Mouse (Mus musculus): ENCODE results near the gene BC034090.

BC034090 gene

GRCm38 (mm10) chr1:155215066-155215764, 29.0 kb downstream of the BC034090 start:
- DNase-seq (ENCODE audit: low read depth): no peak

DNA sequence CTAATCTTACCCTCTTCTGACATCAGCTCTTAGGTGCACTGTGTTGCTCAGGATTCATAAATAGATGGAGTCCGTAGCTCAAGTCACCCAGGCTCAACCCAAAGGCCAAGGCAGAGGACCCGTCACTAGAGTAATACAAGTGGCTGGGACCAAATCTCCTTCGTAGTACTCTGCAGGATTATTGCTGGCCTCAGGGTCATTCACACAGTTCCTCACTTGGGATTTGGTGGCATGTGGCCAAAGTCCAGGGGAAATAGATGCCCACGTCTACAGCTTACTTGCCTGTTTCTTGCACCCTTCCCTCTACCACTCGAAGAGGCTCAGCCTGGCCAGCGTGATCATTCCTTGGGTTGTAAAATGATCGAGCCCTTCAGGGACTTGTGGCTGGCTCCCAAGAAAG, 30.3 kb downstream of the BC034090 start:
- DNase-seq (ENCODE audit: low read depth): no peak

DNA sequence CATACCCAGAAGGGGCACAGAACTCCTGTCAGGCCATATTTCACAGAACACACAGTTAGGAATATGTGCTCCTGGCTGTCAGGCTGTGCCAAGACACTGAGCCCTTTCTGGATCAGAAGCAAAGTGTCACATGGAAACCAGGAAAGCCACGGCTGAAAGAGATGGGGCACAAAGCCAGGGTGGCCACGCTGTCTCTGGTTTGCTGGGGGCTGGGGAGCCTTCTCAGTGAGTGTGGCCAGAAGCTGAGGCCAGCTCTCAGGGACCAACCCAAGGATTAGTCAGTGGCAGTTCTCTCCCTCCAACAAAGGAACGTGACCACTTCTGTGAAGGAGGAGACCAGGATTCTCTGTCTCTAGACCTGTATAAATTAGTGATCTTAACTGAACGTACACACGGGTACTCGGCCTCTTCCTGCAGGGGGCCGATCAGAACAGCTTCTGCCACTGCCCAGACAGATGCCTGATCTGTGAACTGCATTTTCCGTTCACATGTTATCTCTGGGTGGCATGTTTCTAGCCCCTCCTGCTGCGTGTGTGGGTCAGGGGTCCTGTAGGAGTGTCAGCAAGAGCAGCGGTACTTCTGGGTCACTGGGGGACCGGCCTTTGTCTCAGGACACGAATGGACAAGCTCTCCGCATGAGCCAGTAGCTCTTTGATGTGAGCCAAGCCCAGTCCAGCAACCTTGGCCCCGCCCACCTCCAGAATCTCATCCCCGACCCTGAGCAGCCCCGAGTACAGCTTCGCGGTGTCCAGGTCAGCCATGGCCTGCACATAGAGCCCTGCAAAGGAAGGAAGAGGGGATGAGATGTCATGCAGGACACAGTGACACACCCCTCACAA, 31.1 kb downstream of the BC034090 start:
- DNase-seq (ENCODE audit: low read depth): no peak

- DNase-seq (ENCODE audit: low read depth): no peak
These were observed 31.8 kb downstream of the BC034090 start for GRCm38 (mm10) chr1:155212493-155212892.

DNA sequence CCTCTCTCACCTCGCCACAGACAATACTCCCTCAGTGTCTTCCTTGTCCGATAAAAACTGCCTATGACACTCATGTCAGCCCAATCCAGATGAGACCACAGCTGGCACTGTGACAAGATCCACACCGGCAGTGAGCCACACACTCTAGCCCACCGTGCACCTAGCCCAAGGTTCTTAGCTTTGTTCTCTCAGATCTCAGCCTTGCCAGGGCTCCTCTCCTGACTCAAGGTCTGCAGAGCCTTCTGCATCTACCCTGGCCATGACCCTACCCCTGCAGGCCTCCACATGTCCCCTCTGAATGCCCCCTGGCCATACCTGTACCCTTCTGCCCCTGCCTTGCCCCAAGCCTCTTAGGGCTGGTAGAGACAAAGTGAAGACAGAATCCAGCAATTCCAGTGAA, 32.2 kb downstream of the BC034090 start:
- no peak for DNase-seq (ENCODE audit: low read depth)

DNA sequence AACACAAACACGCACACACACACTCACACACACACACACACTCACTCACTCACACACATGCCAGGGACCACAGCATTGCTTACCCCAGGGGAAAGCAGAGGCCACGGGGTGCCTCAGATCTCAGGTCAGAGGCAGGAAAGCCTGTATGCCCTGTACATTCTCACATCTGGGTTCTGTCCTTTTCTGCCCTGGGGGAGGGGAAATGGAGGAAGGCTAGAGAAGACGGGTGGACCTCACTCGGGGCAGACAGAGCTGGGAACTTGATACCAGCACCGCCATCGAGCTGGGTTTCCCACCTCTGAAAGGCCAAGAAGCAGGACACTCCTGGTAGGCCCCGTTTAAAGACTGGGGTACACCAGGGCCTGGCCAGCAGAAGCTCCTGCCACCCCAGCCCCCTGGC, 33.2 kb downstream of the BC034090 start:
- DNase-seq (ENCODE audit: low read depth): no peak

DNA sequence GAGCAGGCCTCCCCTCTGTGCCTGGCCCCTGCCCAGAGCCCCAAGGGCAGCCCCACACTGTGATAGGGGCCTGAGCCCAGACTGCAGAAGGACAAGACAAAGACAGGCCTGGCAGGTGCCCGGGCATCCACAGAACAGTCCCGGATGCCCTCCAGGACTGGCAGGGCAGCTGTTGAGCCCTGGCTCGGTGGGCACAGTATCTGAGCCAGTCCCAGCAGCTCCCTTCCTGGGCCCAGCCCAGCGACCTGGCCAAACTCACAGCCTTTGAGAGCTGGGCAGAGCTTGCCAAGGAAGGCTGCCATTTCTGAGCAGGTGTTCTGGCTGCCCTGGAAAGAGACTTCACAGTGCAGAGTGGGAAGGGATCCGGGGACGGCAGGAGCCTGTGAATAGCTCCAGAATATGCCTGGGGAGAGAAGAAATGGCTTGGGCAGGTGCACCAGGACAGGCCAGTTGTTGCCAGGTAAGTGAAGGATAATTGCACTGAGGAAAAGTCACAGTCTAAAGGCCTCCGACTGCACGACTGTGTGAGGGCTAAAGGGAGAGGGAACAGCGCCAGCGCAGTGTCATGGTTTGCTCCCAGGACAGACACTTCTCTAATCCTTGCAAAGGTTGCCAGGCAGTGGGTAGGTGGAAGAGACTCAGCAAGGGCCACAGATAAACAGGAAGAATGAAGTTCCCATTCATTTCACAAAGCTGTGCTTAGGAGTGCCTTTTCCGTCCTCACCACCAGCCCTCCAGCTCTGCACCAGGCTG, 34.1 kb downstream of the BC034090 start:
- no peak for DNase-seq (ENCODE audit: low read depth)

- DNase-seq (ENCODE audit: low read depth): no peak
These were observed 36.4 kb downstream of the BC034090 start for GRCm38 (mm10) chr1:155207859-155208258.

DNA sequence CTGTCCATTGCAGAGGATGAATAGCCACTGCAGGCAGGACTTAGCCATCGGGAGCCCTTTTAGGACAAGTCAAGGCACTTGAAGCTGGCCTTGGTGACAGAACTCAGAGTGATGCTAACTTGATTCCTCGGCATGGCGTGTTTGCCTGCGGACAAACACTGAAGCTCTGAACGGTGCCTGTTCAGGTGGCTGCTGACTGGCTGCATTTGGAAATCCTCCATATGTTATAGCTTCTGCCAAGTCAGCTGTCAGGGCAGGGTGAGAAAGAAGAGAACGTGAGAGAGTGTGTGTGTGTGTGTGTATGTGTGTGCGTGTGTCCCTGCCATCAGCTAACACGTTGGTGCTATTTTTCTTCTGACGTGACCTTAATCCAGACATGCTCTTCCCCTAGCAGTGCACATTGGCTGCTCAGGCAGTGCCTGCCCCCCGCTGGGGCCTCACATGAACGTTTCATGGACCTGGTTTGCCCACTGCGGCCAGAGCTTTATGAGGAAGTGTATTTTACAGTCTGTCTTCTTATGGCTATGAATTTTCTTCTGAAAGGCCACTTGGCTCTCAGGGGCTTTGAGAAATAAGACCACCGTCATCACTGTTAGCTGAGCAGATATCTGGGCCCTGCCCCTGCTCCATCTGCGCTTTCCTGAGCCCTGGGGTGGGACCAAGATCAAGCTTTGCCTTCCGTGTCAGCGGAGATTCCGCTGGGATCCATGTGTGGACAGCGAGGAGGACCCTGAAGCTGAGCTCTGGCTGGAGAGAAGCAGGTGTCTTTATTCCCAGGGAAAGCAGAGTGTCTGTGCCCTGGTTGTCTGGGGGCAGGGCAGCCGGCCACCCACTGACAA, 38.2 kb downstream of the BC034090 start:
- DNase-seq (ENCODE audit: low read depth): no peak

DNA sequence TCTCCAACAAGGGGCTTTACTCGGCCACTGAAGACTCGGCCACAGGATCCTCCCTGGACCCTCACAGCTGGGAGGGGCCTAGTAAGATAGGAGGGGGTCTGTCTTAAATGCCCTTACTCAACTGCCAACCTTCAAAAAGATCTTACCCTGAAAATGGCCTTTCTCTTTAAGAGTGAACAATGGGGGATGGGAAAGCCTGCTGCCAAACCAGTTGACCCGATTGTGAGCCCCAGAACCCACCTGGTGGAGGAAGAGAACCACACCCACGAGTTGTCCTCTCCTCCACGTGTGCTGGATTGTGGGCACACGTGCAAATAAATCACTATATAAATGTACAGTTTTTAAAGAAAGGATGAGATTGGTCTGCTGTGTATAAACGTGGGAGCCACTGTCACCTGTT, 38.9 kb downstream of the BC034090 start:
- no peak for DNase-seq (ENCODE audit: low read depth)

DNA sequence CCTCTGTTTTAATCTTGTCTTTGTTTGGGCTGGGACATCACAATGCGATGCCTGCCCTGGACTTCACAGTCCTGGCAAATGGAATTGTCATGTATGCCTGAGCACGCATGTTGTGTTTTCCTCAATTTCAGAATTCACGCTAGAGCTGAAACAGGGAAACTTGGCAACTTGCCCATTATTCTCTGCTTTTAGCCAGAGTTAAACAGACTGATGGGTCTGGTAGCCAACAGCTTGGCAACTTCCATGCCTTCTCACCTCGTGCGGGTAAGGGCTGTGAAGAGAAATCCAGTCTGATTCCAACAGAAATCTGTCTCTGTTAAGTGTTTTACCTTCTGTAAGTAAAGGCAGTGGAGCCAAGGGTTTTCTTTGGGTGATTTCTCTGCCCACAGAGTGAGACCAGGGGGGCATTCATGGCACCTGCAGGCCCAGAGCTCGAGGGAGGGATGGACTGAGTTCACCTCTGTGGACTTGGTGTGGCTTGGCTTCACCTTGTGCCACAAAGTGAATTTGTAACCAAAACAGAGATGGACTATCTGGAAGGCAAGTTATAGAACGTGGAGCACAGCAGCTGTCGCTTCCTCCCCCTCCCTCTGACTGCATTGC, 39.6 kb downstream of the BC034090 start:
- DNase-seq (ENCODE audit: low read depth): no peak

DNA sequence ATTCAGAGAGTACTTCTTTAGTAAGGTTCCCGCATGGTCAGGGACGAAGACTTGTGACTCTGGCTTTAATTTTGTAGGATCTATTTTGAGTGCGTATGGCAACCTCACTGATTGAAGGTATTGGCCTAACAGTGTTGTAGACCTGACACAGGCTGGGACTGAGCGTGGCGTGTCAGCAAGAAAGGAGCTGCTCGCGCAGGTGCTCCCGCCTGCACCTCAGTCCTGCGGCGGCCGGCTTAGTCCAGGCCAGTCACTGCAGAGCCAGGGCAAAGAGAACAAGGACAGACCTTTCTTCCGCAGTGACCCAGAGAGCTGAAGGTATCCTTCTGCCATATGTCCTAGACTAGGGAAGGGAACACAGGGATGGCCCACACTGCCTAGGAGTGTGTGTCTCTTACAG, 40.3 kb downstream of the BC034090 start:
- no peak for DNase-seq (ENCODE audit: low read depth)

DNA sequence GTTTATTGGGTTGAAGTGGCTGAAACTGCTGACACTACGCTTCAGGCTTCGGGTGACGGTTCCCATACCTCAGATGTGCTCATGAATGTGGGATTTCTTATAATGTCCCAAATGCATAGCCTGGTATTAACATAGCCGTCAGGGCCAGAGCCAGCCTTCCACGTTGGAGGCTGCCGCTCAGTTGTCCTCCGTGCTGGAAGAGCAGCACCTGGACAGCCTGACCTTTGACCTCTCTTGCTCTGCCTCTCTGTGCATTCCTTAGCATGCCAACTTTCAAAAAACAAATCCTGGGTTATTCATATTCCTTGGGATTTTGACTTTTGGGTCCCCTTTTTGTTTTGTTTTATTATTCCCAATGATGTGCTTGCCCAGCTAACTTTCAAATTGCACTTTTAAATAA, 41.1 kb downstream of the BC034090 start:
- no peak for DNase-seq (ENCODE audit: low read depth)

DNA sequence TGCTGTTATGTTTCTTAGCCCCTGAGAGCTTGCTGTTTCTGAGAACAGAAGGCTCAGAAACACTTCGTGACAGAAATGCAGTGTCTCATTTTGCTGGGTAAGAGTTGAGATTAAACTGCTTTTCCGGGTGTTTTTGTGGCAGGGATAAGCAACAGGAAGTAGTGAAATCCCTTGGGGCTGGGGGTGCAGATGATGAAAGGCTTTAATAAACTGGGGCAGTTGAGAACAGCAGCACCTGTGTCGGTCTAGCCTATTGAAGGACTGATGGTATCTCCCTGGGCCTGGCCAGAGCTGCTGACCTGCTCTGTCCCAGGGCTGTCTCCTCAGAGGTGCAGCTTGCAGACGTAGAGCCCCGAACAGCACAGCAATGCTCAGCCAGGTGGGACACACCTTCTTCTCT, 41.8 kb downstream of the BC034090 start:
- DNase-seq (ENCODE audit: low read depth): no peak

DNA sequence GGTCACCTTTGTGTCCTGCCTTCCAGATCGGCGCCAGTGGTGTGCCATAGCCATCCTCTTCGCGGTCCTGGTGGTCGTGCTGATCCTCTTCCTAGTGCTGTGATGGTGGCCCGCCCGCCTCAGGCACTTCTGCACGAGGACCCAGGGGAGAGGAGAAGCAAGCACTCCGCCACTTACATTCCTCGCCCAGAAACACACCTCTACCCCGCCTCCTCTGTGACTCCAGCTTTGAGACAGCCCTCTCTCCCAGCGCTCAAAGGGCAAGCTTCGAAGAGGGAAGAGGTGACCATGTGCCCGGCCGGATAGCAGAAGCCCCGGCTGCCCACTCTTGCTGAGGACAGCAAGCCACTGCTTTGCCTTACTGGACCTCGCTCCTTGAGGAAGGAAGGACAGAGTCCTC, 42.3 kb downstream of the BC034090 start:
- no peak for DNase-seq (ENCODE audit: low read depth)

DNA sequence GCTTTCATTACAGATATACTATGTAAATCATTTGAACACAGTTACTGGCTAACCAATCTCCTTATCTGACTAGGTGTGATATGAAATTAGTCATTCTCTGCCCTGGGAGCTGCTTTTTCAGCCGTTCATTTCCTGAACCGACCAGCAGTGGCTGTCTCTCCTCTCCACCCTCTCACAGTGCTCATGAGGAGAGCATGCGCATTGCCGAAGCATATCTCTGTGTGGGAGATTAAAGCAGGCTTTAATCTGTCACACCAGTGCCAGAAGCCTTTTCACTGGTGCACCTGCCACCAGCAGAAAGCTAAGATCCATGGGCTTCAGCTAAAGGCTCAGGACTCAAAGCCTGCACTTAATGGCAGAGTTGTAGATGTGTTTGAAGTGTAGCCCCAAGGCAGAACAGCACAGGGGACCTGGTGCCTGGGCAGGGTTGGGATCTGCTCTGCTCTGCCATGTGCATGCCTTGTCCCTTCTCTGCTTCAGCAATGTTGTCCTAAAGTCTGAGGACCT, 42.8 kb downstream of the BC034090 start:
- DNase-seq (ENCODE audit: low read depth): peak; percentile 13

- DNase-seq (ENCODE audit: low read depth): no peak
These were observed 43.3 kb downstream of the BC034090 start for GRCm38 (mm10) chr1:155200967-155201366.

DNA sequence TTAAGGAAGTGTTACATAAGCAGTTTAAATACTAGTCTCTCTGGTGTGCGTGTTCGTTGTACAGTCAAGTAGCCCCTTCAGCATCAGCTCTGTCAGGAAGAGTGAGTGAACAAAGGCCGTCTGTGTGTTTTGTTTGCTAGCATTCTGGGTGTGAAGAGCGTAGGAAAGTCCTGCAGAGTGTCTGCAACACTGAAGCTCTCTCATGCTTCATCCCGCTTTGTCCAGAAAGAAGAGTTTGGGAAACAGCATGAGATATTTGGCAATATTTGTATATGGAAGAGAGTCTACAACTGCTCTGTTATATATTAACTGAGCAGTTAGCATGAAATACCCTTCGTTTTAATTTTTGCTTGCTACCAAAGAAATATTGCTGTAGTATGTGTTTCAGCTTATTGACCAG, 44.7 kb downstream of the BC034090 start:
- no peak for DNase-seq (ENCODE audit: low read depth)

- no peak for DNase-seq (ENCODE audit: low read depth)
These were observed 47.6 kb downstream of the BC034090 start for GRCm38 (mm10) chr1:155196691-155197090.

DNA sequence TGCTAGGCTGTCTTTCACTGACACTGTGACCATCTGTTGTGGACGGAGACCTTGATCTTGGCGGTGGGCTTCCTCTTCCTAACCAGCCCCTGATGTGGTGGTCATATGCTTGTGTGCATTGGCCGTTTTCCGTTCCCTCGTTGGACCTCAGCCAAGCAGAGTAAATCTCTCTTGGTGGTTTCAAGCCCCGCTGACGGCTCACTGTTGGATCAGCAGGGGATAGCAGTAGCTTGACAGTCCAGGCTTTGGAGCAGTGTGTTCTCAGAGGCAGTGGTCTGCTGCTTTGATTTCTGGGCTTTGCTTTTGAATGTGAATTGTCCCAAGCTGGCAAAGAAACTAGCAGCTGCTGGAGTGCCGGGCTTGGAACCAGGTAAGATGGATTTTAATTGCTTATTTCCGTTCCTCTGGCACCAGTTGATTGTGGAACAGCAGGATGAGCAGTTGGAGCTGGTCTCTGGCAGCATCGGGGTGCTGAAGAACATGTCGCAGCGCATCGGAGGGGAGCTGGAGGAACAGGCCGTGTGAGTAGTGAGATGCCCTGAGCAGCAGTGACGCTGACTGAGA, 51.4 kb downstream of the BC034090 start:
- DNase-seq (ENCODE audit: low read depth): no peak

- no peak for DNase-seq (ENCODE audit: low read depth)
These were observed 52.6 kb downstream of the BC034090 start for GRCm38 (mm10) chr1:155191671-155192070.
